Mouse (Mus musculus): ENCODE results near the gene Ankrd44.

Gene Ankrd44

GRCm38 (mm10) chr1:54600275-54600674 lies 325.9 kb downstream of the Ankrd44 start:
- no peak for DNase-seq

- DNase-seq = no peak
These were observed 328.5 kb downstream of the Ankrd44 start for GRCm38 (mm10) chr1:54597594-54598217.

- no peak for DNase-seq
These were observed 330.0 kb downstream of the Ankrd44 start for GRCm38 (mm10) chr1:54596151-54596550.

Data from kidney, adult 11 months (tissue).